Mouse (Mus musculus) liver, embryonic 12.5 days (tissue): ENCODE measurements around the gene Elof1. TPM values are rescaled to one million over a fixed set of nuclear protein-coding genes. Genes with fewer than 3 reads are reported as not detected.
"Not testable (repeated sequence)": the region's sequence is repeated elsewhere in the genome, so short reads cannot be mapped to it uniquely, and the experiment has no call there.

Experiments used
- ATAC-seq: fragments of 200-750 bp; cut with Nextera tagmentation; 2 replicates; pipeline ENCODE4 v1.8.0; 2017; ENCODE audit warnings: moderate number of reproducible peaks, mild to moderate bottlenecking, moderate library complexity
- H3K27ac ChIP-seq: fragments of 300-500 bp; sonication (generic); 2 replicates; pipeline ENCODE4 v1.5.1; 2016; ENCODE audit warnings: mild to moderate bottlenecking
- H3K27me3 ChIP-seq: fragments of 300-500 bp; sonication (generic); replicated peaks from 2 replicates; pipeline ENCODE4 v1.6.1; 2016; ENCODE audit warnings: mild to moderate bottlenecking, moderate library complexity
- H3K36me3 ChIP-seq: fragments of 300-500 bp; sonication (generic); 2 replicates; pipeline ENCODE4 v1.6.1; 2016; ENCODE audit warnings: mild to moderate bottlenecking, moderate library complexity
- H3K4me1 ChIP-seq: fragments of 300-500 bp; sonication (generic); 2 replicates; pipeline ENCODE4 v1.6.1; 2016
- H3K4me2 ChIP-seq: fragments of 300-500 bp; sonication (generic); 2 replicates; pipeline ENCODE4 v1.6.1; 2016; ENCODE audit warnings: mild to moderate bottlenecking, moderate library complexity
- H3K4me3 ChIP-seq: fragments of 300-500 bp; sonication (generic); 2 replicates; pipeline ENCODE4 v1.5.1; 2016; ENCODE audit warnings: mild to moderate bottlenecking, moderate library complexity
- H3K9ac ChIP-seq: fragments of 300-500 bp; sonication (generic); 2 replicates; pipeline ENCODE4 v1.6.1; 2016; ENCODE audit warnings: mild to moderate bottlenecking, moderate library complexity
- H3K9me3 ChIP-seq: fragments of 300-500 bp; sonication (generic); replicated peaks from 2 replicates; pipeline ENCODE4 v1.6.1; 2016; ENCODE audit warnings: mild to moderate bottlenecking, moderate library complexity
- WGBS: fragments of 180-500 bp; shearing (Covaris S2); methylation state at CpG from one replicate; pipeline ENCODE4 v1.1.7; 2016; ENCODE audit not compliant: insufficient replicate concordance; 5-methylcytosine and 5-hydroxymethylcytosine counted together
- polyA plus RNA-seq: library from polyadenylated mRNA; unstranded; fragments of >200 nt; fragmentation: Nextera tagmentation; extraction: Ambion mirVana; gene quantifications from 2 replicates; pipeline ENCODE4 v1.2.1, GENCODE M21; 2016

Gene Elof1
- polyA plus RNA-seq, 1 experiment from 2014 or later: 113 TPM

GRCm38 (mm10) chr9:22153810-22154209 is 36.8 kb upstream of the Elof1 start:
- Histone ChIP-seq H3K27me3 (peaks cover 7% of the 10 kb centered on the region), H3K4me2 (no peak overlapping the region), H3K9me3 (no peaks in the 10 kb centered on the region), H3K27ac (no peak overlapping the region), H3K36me3 (peaks cover 10% of the 10 kb centered on the region), H3K4me1 (peaks cover 33% of the 10 kb centered on the region), H3K9ac (no peak overlapping the region), H3K4me3 (no peak overlapping the region)
- no peak for ATAC-seq
- 80% methylated on average over 3 of the region's 3 CpGs for WGBS

- no peaks in the 10 kb centered on the region for H3K27me3 ChIP-seq
- no peak overlapping the region for H3K27ac ChIP-seq
- H3K4me3 ChIP-seq: no peak overlapping the region
- no peak overlapping the region for H3K4me2 ChIP-seq
- peaks cover 18% of the 10 kb centered on the region for H3K4me1 ChIP-seq
- no peaks in the 10 kb centered on the region for H3K36me3 ChIP-seq
- H3K9ac ChIP-seq: no peak overlapping the region
- H3K9me3 ChIP-seq: no peaks in the 10 kb centered on the region
- 64% methylated on average over 2 of the region's 2 CpGs for WGBS
- ATAC-seq: no peak
These were observed 34.0 kb upstream of the Elof1 start for GRCm38 (mm10) chr9:22150946-22151345.

- 67% methylated on average over 7 of the region's 7 CpGs for WGBS
- H3K4me2 ChIP-seq, H3K27ac ChIP-seq, H3K9ac ChIP-seq, H3K36me3 ChIP-seq, H3K27me3 ChIP-seq, H3K4me3 ChIP-seq, ATAC-seq, H3K9me3 ChIP-seq: not testable (repeated sequence)
- H3K4me1 ChIP-seq: peaks cover 13% of the 10 kb centered on the region
These were observed 33.3 kb upstream of the Elof1 start for GRCm38 (mm10) chr9:22150249-22150693.

- 51% methylated on average over 20 of the region's 20 CpGs for WGBS
- H3K4me2 ChIP-seq: peak overlapping the region; percentile 30
- no peak overlapping the region for H3K27ac ChIP-seq
- no peaks in the 10 kb centered on the region for H3K27me3 ChIP-seq
- peak; percentile 93 for ATAC-seq
- H3K9me3 ChIP-seq: no peaks in the 10 kb centered on the region
- H3K4me3 ChIP-seq: no peak overlapping the region
- no peaks in the 10 kb centered on the region for H3K36me3 ChIP-seq
- no peak overlapping the region for H3K9ac ChIP-seq
- peaks cover 13% of the 10 kb centered on the region for H3K4me1 ChIP-seq
These were observed 32.7 kb upstream of the Elof1 start for GRCm38 (mm10) chr9:22149426-22150248.

- H3K27me3 ChIP-seq: no peaks in the 10 kb centered on the region
- no peaks in the 10 kb centered on the region for H3K9me3 ChIP-seq
- no peak overlapping the region for H3K27ac ChIP-seq
- ATAC-seq: no peak
- peaks cover 7% of the 10 kb centered on the region for H3K4me1 ChIP-seq
- no peaks in the 10 kb centered on the region for H3K36me3 ChIP-seq
- no peak overlapping the region for H3K4me2 ChIP-seq
- H3K9ac ChIP-seq: no peak overlapping the region
- H3K4me3 ChIP-seq: no peak overlapping the region
- 63% methylated on average over 8 of the region's 8 CpGs for WGBS
These were observed 27.5 kb upstream of the Elof1 start for GRCm38 (mm10) chr9:22144304-22144965.

- peak; percentile 64; the same call in 1 of the 2 replicates for ATAC-seq
- Histone ChIP-seq H3K9me3 (no peaks in the 10 kb centered on the region), H3K4me3 (no peak overlapping the region), H3K4me2 (0 out of 2 replicates have a peak overlapping the region, but pooled peaks have one; percentile 6), H3K27ac (no peak overlapping the region), H3K9ac (no peak overlapping the region), H3K4me1 (peaks cover 3% of the 10 kb centered on the region; the same call in 1 of the 2 replicates), H3K27me3 (no peaks in the 10 kb centered on the region), H3K36me3 (no peaks in the 10 kb centered on the region)
- WGBS: 44% methylated on average over 17 of the region's 17 CpGs
These were observed 26.4 kb upstream of the Elof1 start for GRCm38 (mm10) chr9:22143108-22144037.

GRCm38 (mm10) chr9:22139746-22140145 is 22.8 kb upstream of the Elof1 start:
- Histone ChIP-seq H3K9me3 (no peaks in the 10 kb centered on the region), H3K9ac (no peak overlapping the region), H3K4me1 (peaks cover 38% of the 10 kb centered on the region), H3K4me2 (no peak overlapping the region), H3K4me3 (no peak overlapping the region), H3K36me3 (no peaks in the 10 kb centered on the region), H3K27me3 (no peaks in the 10 kb centered on the region), H3K27ac (no peak overlapping the region)
- no peak for ATAC-seq
- WGBS: 79% methylated on average over 5 of the region's 5 CpGs

GRCm38 (mm10) chr9:22138480-22138879 is 21.5 kb upstream of the Elof1 start:
- Histone ChIP-seq H3K4me3 (no peak overlapping the region), H3K4me1 (peaks cover 48% of the 10 kb centered on the region), H3K9me3 (no peaks in the 10 kb centered on the region), H3K27ac (no peak overlapping the region), H3K9ac (no peak overlapping the region), H3K27me3 (no peaks in the 10 kb centered on the region), H3K36me3 (peaks cover 2% of the 10 kb centered on the region), H3K4me2 (no peak overlapping the region)
- ATAC-seq: no peak
- WGBS: 32% methylated on average over 2 of the region's 2 CpGs

GRCm38 (mm10) chr9:22136765-22137547 is 20.0 kb upstream of the Elof1 start:
- peak; percentile 48 for ATAC-seq
- Histone ChIP-seq H3K4me2 (peak overlapping the region; percentile 98), H3K4me3 (peak overlapping the region; percentile 69), H3K4me1 (peaks cover 62% of the 10 kb centered on the region), H3K36me3 (peaks cover 14% of the 10 kb centered on the region), H3K27ac (peak overlapping the region; percentile 98), H3K9ac (peak overlapping the region; percentile 80), H3K27me3 (no peaks in the 10 kb centered on the region), H3K9me3 (no peaks in the 10 kb centered on the region)
- WGBS: 32% methylated on average over 23 of the region's 23 CpGs

GRCm38 (mm10) chr9:22135644-22136390 is 18.8 kb upstream of the Elof1 start, which contains the start of gene Acp5:
Gene Acp5, minus strand, starts transcription at chr9:22135711.
- no peaks in the 10 kb centered on the region for H3K9me3 ChIP-seq
- H3K4me3 ChIP-seq: peak within 1 kb of the TSS; percentile 69
- peak within 1 kb of the TSS; percentile 98 for H3K27ac ChIP-seq
- H3K36me3 ChIP-seq: peaks cover 24% of the 10 kb centered on the region
- peaks cover 74% of the 10 kb centered on the region for H3K4me1 ChIP-seq
- H3K4me2 ChIP-seq: peak within 1 kb of the TSS; percentile 98
- 26% methylated on average over 7 of the region's 7 CpGs for WGBS
- ATAC-seq: peak; percentile 86
- no peaks in the 10 kb centered on the region for H3K27me3 ChIP-seq
- H3K9ac ChIP-seq: peak within 1 kb of the TSS; percentile 80
